Mouse (Mus musculus) spleen, adult 12 weeks (tissue): ENCODE measurements around the gene Dlx5.

Source experiments
- DNase-seq: peaks from one replicate; pipeline ENCODE4 v3.0.0; 2022; ENCODE audit warnings: low spot score

Dlx5 gene

GRCm38 (mm10) chr6:6876231-6876630 lies 5.7 kb downstream of the Dlx5 start:
- no peak for DNase-seq

- no peak for DNase-seq
Observed at GRCm38 (mm10) chr6:6875676-6876075, 6.2 kb downstream of the Dlx5 start.

DNA sequence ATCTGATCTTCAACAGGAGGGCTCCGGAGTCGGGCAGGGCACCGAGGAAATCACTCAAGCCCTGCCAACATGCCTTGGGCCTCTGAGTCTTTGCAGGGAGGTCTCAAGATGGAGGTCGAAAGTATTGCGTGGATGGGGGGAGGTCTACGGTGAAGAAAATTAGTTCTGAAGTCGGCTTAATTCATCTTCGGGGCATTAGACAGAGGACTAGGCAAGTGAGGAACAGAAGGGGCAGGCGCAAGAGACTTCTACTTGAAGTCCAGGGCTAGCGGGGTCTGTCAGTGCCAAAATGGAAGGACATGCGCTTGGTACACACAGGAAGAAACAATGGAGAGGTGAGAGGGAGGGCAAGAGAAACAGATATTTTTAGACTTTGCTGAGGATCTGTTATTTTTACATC lies 6.7 kb downstream of the Dlx5 start:
- DNase-seq: no peak

GRCm38 (mm10) chr6:6874073-6874771 lies 7.7 kb downstream of the Dlx5 start:
- no peak for DNase-seq

DNA sequence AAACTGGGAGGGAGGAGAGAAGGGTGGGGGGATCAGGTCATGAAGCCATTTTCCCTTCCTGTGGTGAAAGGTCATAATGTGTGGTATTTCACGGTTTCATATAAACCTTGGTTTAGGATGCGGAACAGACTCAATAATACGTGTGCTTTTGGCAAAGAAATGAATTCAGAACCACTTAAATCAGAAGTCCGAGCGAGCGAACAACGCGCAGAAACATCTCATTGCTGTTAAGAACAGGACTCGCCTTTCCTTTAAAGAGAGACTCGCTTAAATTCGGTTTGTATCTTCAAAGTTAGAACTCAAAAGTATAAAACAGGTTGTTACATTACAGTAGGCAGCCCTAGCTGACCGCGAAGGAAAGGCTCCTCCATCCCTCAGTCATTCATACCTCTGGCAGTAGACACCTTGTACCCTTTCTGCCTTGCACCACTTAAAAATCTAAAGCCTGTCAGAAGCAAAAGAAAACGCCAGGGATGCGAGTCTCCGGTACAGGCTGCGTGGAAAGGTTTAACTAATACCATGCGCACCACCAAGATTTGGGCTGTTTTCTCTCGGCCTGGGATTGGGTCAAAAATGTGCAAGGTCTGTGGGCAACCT lies 8.3 kb downstream of the Dlx5 start:
- DNase-seq: no peak

- no peak for DNase-seq
Observed at GRCm38 (mm10) chr6:6872873-6873272, 9.0 kb downstream of the Dlx5 start.

- no peak for DNase-seq
Observed at GRCm38 (mm10) chr6:6871692-6872091, 10.2 kb downstream of the Dlx5 start.

DNA sequence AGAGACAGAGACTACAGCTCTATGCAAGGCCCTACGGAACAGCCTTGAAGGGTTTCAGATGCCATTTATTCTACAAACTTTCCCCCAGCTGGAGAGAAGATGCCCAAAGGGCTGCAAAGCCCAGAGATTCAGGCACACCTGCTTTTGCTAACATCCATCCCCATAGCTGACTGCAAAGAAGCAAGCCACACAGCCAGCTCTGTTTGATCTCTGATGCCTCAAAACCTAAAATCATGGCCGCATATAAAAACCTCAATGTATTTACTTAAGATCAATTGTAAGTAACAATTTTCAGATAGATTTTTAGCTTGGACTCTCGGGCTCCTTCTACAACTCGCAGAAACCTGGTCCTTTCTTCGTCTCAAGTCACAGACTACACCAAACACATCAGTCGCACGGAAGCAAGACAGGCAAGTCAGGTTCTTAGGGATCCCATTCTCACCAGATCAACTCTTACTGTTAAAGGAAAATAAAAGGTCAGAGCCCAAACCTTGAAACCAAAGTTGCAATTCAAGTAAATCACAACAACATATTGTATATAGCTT lies 10.9 kb downstream of the Dlx5 start:
- no peak for DNase-seq

DNA sequence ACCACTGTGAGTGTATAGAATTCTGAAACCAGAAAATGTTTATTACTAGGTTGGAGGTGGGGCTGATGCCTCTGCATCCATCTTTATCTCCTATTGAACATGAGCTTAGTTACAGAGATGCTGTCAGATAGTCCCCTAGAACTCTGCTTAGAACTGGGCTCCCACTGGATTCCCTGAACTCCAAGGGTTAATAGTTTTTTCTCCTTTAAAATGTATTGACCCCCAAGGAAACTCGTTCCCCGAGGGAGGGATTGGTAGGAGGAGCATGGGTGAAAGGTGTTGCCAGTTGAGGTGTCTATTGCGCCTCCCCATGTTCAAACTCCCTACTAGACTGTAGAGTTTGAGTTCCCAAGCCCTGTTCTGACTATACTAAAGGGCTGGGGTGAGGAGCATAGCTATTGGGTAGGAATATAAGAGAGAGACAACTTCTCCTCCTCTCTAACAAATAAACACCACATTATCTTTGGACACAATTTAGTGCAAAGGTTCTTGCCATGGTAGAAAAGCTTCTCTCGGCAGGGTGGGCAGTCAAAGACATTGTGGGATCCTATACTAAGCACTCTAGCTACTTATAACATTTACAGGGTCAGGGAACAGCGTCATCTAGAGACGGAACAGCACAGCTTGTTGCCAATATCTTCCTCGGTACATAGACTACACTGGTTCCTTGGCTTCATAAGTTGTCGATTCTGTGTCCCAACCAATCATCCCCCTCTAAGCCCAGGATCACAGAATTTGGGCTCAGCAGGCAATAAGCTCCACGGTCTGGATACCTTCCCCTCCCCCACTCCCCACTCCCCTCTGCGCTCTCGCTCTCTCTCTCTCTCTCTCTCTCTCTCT lies 11.7 kb downstream of the Dlx5 start:
- no peak for DNase-seq

DNA sequence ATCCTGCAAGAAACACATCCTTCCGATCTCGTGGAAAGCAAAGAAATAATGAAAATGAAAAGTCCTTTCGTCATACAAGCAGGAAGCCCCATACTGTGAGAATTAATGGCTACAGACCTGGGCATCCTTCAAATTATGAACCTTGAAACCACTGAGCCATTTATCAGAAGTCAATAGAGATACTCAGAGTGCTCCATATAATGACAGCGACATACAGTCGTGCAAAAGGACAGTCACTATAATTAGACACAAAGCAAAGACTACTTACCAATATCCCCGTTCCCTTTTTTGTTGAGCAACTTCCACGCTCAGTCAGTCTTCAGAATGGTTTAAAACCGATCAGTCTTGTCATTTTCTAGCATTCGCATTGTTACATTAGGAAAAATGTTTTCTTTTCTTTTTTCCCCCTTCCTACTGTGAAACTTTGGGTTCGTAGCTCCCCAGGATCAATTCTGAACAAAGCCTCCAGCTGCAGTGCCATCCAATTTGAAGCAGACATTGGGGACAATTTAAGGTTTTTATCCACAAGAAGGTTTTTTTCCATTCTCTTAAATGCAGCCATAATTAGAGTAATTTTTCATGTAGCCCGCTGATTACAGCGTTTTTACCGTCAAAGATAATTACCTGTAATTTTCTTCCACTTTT lies 12.7 kb downstream of the Dlx5 start:
- no peak for DNase-seq

DNA sequence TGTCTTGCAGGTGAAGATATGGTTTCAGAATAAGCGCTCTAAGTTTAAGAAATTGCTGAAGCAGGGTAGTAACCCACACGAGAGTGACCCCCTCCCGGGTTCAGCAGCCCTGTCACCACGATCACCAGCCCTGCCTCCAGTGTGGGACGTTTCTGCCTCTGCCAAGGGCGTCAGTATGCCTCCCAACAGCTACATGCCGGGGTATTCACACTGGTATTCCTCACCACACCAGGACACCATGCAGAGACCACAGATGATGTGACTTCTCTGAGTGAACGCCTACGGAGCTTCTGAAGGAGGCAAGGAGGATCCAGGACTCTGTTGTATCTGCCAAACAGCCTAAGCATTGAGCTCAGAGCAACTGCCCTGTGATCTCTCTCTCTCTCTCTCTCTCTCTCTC lies 14.9 kb downstream of the Dlx5 start:
- DNase-seq: no peak

GRCm38 (mm10) chr6:6864441-6865440 lies 17.1 kb downstream of the Dlx5 start:
- DNase-seq: no peak

GRCm38 (mm10) chr6:6863955-6864354 lies 17.9 kb downstream of the Dlx5 start:
- no peak for DNase-seq

- DNase-seq: no peak
Observed at GRCm38 (mm10) chr6:6863160-6863870, 18.6 kb downstream of the Dlx5 start, which contains the start of gene Dlx6. TSS of gene Dlx6 (plus strand) at chr6:6863334.

- DNase-seq: no peak
Observed at GRCm38 (mm10) chr6:6862611-6863010, 19.3 kb downstream of the Dlx5 start.

DNA sequence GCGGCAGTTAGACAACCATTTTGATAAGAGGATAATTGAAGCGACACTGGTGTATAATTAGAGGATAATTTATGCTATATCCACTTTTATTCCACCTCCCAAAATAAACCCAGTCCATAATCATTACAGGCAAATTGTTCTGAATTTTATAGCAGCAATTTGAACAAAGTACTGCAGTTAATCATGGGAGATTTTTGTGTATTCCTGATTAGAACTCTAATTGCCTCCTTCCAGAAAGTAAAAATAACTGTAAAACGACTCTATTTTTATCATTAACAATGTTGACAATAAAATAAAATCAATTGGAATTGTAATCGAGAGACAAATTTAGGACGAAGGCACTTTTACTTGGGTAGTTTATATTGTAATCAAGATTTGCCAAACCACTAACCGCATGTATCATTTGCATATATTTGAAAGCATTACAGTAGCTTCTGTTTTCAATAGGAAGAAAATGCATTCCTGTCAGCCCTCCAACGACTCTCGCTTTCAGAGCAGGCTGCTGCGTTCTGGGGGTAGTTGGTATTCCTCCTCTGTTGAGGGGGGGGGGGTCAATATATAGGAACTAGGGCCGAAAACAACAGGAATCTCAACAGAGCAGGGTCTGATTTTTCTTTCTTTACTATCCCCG lies 20.0 kb downstream of the Dlx5 start:
- no peak for DNase-seq

GRCm38 (mm10) chr6:6861086-6861797 lies 20.6 kb downstream of the Dlx5 start:
- no peak for DNase-seq

- DNase-seq: no peak
Observed at GRCm38 (mm10) chr6:6860411-6861085, 21.3 kb downstream of the Dlx5 start.
